Mouse (Mus musculus): ENCODE measurements at regions not wholly inside any gene's neighbourhood (a gene's known extent, or its start where the extent isn't known, plus 50 kb on each side); places are given as distances from the start of the nearest gene placed in this dataset.
A peak's percentile ranks its signal among the peaks of the same experiment; 100 is the strongest.

- DNase-seq: no peak
Observed at GRCm38 (mm10) chr16:90610097-90610808, 117.0 kb downstream of the Mis18a start.

GRCm38 (mm10) chr16:90599329-90599870 lies 127.8 kb downstream of the Mis18a start:
- no peak for DNase-seq

- DNase-seq: no peak
Observed at GRCm38 (mm10) chr16:90598727-90599126, 128.5 kb downstream of the Mis18a start.

DNA sequence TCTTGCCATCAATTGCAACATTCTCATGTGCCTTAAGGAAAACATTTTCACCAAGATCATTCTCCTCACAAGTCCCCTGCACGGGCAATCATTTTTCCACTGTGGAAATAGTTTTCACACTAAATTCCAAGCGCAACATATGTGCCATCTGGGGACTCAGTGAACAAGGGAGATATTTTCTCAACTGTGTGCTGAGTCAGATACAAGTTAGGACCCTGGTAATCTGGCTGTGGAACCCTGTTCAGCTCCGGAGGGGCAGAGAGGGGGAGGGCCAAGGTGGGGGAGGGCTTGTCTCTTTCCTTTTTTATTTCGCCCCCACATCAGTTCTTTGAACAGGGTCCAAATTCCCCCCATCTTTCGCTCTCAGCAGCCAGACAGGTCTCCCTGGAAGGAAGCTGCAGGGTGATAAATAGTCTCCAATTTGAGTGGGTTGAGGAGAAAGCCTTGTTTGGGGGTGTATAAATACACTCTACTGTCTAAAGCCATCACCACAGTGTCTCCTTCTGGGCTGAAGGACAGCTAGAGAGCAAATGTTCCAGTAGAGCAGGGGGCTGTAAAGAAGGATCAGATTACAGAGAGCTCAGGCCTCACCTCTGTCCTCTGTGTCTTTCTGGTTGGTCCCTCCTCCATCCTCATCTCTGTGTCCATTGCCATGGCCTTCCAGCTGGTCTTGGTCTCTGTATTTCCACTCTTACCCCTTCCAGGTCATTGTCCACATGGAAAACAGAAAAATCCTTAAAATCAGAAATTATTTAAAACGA lies 134.3 kb downstream of the Mis18a start:
- DNase-seq: no peak

GRCm38 (mm10) chr16:90585171-90585570 lies 142.0 kb downstream of the Mis18a start:
- DNase-seq: peak; percentile 68

DNA sequence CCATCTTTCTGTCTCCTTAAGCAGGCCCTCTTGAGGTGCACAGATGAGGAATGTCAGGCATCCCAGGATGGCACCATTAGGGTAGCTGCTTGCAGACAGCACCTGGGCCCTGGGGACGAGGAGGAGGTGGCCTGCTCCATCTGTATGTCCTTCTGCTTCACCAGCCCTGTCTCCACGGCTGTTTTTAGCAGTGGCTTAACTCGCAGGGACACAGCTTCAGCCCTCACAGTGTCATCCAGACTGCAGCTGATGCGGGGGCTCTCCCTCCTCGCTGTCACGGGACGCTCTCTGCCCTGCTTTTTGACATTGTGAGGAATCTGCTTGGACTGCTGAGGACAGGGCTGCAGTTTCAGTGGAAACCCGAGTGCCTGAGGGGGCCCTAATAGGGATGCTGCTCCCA lies 146.8 kb downstream of the Mis18a start:
- DNase-seq: peak; percentile 47

- no peak for DNase-seq
Observed at GRCm38 (mm10) chr16:90571107-90571506, 156.1 kb downstream of the Mis18a start.

DNA sequence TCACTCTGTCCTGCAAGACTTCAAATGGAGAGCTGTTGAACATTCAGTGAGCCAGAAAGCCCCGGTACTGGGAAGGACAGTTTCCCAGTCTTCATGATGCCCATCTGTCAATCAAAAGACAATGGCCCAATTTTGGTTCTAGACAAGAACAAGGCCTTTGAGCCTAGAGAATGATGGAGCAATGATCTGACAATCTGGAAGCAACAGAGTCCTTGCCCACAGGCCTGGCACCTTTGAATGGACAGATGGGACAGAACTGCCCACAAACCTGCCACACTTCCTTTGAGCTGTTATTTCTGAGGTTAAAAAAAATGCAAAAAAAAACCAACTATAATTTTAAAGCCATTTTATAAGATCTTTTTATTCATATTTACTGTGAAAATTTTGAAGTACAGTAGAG lies 157.4 kb downstream of the Mis18a start:
- DNase-seq: peak; percentile 68

DNA sequence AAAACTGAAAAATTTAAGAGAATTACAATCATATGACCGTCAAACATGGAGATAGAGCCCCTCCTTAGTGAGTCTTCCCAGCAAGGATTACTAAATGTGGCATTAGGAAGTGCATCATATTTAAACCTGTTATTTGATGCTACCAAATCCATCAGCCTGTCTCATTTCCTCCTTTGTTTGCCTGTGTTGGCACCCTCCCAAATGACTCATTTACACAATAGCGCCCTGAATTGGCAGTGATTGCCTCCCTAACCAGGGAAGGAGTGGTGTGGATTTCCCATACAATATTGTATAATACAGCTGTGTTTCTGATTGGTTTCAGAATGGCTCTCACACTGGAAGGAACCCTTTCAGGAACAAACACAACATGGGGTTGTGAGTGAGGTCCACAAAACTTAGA lies 162.0 kb downstream of the Mis18a start:
- no peak for DNase-seq

DNA sequence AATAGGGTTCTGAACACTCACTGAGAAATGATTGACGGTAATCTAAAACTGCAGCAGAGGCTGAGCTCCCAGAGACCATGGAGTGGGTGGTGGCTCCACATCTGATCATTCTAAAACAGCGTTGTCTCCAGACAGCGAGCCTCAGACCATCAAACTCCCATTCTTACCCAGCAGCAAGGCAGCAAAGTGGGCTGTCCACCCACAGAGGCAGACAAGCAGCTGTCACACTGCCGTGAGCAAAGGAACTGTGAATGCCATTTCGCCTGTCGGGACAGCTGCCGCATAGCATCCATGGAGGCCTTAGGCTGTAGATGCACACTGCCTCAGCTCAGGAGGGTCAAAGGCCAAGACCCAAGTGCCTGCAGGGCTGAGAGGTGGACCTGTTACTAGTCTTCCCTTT lies 167.3 kb downstream of the Hunk start:
- DNase-seq: no peak

- no peak for DNase-seq
Observed at GRCm38 (mm10) chr16:90551041-90551440, 165.2 kb downstream of the Hunk start.

- no peak for DNase-seq
Observed at GRCm38 (mm10) chr16:90550058-90550795, 164.4 kb downstream of the Hunk start.

All from cerebellum, adult 11-12 months (tissue).